Mouse (Mus musculus) spleen, postnatal 4 days (tissue): ENCODE measurements around the gene Mgam.
A peak's percentile ranks its signal among the peaks of the same experiment; 100 is the strongest.
"Not testable (repeated sequence)": the region's sequence is repeated elsewhere in the genome, so short reads cannot be mapped to it uniquely, and the experiment has no call there.

Source experiments
- DNase-seq, 2 experiments: peaks; one replicate each; pipeline ENCODE4 v3.0.0; 2022; ENCODE audit warnings: low spot score in 2 of 2

The Mgam gene

DNA sequence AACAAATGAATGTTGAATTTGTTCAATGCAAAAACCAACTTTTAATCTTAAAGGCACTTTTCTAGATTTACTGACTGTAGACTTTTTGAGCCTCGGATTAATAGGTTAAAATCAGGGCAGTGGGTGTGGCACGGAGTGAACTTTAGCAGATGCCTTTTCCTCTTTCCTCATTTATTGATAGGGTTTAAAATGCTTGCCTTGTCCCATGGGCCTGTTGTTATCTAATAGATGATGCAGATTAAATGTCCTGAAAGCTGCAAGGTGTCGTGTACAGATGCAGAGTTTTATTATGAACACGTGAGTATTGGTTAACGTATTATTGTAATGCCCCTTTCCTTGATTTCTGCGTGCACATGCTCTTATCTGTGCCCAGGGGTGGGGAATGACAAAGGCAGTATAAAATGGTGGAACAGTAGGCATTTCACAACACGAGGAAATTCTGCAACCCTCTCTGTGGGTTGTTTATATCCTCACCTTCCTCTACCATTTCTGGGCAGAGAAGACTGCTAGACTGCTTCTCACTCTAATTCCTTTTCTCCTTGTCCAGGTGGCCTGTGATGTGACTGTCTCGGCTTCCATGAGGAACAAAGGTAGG is at the start of gene Mgam:
TSS of gene Mgam (plus strand) at position 426 of the 595 bp plus-strand sequence.
- DNase-seq, result no peak

GRCm38 (mm10) chr6:40584336-40584735 is 44.3 kb upstream of the Mgam start:
- no peak for DNase-seq

DNA sequence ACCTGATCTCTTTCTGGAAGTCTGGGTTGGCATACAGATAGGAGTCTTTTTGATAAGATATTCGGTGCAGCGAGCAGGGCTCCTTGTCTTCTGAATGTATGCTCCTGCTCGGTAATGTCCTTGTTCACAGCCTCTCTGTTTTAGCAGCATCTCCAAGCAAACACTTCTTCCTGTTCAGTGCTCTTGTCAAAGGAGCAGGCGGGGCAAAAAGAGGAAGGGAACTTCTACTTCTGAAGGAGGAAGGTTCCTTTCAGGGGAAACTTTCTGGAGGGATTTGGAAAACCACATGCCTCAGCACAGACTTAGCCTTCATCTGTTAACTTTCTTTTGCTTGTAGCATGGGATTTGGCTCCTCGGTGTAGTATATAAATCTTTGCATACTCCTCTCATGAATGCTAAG is 43.0 kb upstream of the Mgam start, which contains the start of gene Clec5a:
TSS of gene Clec5a (minus strand) at position 177 of the 400 bp plus-strand sequence.
- DNase-seq, result no peak

DNA sequence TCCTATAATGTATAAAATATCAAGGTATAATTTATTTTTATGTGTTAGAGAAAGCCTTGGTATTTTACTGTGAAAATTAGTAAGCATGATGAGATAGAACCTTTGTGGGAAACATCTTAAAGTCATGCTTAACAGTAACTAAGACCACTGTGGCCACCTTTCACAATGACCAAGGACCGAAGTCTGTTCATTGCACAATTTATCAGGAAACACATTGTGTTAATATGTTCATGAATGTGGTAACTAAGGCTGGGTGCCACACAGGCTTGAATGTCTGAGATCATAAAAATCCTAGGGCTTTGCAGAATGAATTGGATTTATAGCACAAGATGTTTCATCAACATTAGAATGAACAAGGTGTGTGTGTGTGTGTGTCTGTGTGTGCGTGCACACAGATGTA is 40.3 kb upstream of the Mgam start:
- DNase-seq, result no peak

DNA sequence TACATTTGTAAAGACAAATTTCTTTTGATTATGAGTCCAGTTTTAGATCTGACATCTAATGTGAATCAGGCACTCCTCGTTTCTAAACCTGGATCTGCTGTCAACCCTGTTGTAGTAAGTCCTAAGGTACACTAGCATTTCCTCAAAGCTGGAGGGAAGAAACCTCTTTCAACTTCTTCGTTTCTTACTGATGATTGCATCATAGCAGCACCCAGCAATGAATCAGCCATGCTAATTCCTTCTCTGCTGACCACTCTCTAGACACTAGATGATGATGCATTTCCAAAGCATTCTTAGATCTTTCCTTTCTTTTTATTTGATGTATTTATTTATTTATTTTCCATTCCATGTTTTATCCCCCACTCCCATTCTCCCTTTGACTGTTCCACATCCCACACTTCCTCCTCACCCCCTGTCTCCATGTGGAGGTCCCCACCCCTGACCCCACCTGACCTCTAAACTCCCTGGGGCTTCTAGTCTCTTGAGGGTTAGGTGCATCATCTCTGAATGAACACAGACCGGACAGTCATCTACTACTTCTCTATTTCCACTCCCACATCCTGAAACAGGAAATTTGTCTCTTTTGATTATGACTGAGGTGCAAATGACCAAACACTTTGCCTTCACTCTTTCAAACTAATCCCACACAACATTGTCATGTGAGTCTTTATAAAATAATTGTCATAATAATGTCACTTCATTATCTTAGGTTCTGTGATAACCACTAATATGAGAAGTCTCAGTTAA is 33.7 kb upstream of the Mgam start:
- DNase-seq, result no peak

- not testable (repeated sequence) for DNase-seq
Observed at GRCm38 (mm10) chr6:40598546-40598945, 30.1 kb upstream of the Mgam start.

- no peak for DNase-seq
Observed at GRCm38 (mm10) chr6:40607431-40607830, 21.2 kb upstream of the Mgam start.

GRCm38 (mm10) chr6:40610244-40610643 is 18.4 kb upstream of the Mgam start:
- DNase-seq, result no peak

GRCm38 (mm10) chr6:40613260-40613852 is 15.3 kb upstream of the Mgam start, which contains the start of gene Tas2r138:
Gene Tas2r138 (minus strand): TSS chr6:40613310.
- no peak for DNase-seq

DNA sequence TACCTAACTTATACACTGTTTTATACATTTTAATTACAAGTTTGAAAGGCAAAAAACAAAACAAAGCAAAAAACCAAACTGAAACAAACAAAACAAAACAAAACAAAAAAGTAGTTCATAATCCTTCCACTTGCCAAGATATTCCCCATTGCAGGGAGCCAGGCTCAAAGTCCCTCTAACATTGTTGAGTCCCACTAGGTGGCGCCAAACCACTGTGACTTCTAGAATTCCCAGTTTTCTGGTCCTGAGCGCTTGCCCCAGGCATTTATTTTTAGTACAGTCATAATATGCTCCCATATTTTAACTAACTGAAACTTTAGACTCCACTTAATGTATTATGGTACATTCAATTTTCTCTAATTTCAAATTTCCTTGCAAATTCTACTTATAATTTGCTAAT is 10.7 kb upstream of the Mgam start:
- peak in 1 of 2 experiments; percentile 24 for DNase-seq

DNA sequence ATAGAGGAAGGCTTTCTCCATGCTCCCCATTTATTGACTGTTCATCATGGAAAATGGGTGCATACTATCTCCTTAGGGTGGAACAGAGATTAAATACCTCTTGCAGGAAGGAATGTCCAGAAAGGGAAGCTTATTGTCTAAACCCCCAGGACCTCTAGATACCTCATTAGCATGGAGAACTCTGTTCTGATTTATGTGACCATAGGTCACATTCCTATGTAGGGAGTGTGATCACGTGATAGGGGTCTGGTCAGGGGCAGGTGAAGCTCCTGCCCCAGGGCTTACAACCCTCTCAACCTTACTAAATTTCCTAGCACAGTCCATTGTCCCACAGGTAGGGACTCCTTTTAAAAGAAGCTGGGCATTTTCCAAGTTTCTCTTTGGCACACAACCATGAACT is 2.5 kb upstream of the Mgam start:
- no peak for DNase-seq

DNA sequence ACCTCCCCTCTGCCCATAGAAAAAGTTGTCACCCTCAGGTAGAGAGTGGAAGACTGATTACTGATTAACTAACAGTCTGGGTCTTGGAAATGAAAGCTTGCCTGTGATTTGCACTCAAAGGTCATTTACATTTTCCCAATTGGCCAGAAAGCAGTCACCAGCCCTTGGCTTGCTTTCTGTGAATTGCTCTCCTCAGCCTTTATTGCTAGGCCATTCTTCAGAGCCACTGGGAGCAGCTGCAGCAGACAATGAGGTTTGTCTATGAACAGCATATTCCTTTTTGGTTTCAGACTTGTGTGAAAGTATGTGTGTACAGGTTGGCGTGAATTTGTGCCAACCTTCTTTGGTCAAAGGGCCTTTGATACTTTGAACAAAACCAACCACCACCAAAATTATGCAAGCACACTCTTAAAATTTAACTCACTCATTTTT is 6.0 kb downstream of the Mgam start:
- no peak for DNase-seq

DNA sequence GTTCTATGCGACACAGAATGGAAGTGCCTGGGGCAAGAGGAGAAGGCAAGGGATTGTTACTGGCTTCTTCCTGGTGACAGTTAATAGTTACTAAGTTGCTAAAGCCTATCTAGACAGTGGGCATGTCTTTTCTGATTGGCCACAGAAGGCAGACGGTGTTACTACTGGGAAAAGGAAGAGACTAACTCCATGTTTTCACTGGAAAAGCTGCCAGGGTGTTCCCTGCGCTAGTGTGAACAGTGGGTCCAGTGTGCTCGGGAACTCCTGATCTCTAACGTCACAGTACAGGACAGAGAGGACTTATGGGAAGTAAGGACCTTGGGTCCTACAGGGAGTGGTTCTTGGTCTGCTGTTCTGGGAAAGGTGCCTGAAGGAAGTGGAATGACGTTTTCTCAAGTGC is 6.9 kb downstream of the Mgam start:
- no peak for DNase-seq

DNA sequence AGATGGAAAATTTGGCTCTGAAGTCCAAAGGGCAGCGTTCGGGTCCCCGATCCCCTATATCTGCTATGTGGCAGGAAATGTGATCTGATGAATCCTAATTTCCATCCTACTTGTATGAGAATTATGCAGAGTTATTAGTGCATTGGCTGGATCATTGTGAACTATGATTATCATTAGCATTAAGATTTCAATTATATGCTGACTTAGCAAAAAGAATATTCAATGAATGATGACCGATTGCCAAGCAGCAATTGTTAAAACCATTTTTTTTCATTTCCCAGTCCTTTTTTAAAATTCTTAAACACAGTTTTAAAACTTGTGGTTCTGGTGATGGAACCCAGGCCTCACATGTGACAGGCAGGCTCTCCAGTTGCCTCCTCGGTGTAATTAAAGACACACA is 9.1 kb downstream of the Mgam start:
- DNase-seq, result no peak

- no peak for DNase-seq
Observed at GRCm38 (mm10) chr6:40640710-40641538, 12.3 kb downstream of the Mgam start.

DNA sequence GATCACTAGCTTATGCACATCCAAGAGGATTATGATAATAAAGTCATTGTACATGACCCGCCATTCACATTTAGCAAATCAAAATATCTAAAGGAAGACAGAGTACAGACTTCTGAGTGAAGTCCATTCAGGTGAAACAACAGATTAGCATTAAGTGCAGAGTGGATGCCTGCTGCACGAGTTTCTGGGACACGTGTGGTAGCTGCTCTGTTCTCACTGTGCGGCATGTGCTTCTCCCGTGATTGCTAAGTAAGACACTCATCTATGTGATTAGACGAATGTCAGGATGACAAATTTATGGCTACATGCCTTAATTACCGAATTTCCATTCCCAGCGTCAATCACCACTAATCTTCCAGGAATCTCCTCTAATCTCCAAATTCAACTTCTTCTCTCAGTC is 17.1 kb downstream of the Mgam start:
- no peak for DNase-seq

- DNase-seq, result no peak
Observed at GRCm38 (mm10) chr6:40650953-40651352, 22.3 kb downstream of the Mgam start.

DNA sequence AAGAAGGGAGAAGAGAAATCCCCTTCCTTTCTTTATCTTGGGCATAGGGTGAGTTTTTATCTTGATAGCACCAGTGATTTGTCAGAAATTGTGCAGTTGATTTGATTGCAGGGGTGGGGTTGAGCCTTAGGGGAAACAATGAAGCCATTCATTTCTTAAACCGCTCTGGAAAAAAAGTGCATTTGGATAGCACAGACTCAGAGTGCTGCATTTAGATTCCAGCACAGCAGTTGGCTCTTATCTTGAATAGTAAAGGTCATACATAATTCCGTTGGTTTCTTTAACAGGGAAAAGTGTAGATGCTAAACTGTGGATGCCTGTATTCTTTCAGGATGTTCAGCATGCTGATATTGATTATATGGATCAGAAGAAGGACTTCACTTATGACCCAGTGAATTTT is 32.3 kb downstream of the Mgam start:
- no peak for DNase-seq

DNA sequence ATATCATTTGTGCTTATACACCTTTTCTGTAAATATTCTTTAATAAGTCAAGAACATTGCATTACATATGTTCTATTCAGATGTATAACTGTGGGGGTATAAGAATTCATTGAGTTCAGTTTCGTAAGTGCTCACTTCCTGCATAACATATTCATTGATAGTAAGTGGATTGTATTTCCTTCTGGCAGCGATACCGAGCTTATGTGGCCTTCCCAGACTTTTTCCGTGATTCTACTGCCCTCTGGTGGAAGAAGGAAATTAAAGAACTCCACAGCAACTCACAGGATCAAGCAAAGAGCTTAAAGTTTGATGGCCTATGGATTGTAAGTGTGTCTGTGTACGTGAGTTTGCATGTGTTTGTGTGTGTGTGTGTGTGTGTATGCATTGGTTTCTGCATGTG is 60.5 kb downstream of the Mgam start:
- no peak for DNase-seq

GRCm38 (mm10) chr6:40692007-40692406 is 63.4 kb downstream of the Mgam start:
- DNase-seq, result not testable (repeated sequence)

DNA sequence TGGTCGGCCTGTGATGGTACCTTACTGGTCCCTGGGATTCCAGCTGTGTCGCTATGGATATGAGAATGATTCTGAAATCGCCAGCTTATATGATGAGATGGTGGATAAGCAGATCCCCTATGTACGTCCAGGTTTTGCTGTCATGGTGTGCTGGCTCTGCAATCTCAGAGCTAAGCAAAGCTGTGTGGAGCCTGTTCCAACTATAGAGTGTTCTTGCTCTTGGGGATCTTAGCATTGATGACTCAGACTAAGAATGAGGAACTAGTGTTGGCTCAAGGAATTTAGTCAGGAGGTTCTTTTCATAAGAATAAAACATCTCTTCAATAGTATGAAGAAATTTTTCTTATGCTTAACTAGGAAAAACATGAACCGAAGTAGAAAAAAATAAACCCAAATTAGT is 84.9 kb downstream of the Mgam start:
- DNase-seq, result not testable (repeated sequence)

DNA sequence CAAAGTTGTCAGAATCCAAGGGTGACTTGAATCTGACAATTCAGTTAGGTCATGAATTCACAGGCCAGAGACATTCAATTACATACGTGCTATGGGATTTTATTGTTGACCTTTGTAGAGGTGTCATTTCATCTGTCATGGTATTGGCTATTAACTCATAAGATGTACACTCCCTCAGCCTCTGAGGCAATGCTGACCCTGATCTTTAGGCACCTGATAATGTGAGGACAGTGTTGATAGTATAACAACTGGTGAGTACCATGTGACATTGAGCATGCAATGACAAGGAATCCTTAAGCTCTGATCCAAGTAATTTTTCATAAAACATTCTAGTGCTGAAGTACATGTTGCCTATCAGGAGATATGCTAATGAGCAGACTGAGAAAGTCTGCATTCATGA is 87.1 kb downstream of the Mgam start:
- no peak for DNase-seq
